Mouse (Mus musculus) embryo, embryonic 11.5 days (tissue): ENCODE measurements around the gene Dpy19l1.

Experiments
- DNase-seq: peaks from one replicate; pipeline ENCODE4 v3.0.0-alpha.2; 2012; ENCODE audit warnings: low read depth, low spot score

The Dpy19l1 gene

DNA sequence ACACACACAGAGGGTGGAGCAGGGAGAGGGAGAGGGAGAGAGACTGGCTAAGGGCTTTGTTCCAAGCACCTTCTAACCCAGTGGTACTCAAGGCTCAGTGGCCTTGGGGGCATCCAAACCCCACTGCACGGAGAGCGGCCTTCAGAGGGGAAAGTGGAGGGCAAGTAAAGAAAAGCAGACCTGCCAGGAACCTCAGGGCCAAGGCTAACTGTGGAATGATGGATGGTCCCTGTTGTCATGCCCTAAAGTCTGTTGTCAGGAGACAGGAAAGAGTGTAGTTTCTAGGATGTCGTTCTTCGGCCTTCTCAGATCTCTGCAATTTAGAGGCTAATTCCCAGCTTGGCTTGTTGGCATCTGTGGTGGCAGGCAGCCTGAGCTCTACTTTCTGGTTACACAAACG is 32.8 kb downstream of the Dpy19l1 start:
- no peak for DNase-seq

DNA sequence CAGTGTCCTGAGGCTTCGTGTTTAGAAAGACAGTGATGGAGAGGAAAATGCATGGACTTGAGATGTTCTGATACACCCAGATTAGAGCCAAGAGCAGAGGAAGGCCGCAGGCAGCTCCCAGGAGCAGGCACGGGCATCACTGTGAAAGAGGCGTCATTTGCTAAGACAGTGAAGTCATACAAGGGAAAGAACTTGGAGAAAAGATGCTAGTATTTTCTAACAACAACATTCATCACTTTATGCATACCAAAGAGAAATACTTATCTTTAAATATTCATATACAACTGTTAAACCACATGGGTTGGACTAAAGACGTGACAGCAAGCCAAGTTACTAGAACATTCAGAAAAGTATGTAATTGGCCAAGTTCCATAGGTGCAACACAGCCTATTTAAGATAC is 35.8 kb downstream of the Dpy19l1 start:
- no peak for DNase-seq

DNA sequence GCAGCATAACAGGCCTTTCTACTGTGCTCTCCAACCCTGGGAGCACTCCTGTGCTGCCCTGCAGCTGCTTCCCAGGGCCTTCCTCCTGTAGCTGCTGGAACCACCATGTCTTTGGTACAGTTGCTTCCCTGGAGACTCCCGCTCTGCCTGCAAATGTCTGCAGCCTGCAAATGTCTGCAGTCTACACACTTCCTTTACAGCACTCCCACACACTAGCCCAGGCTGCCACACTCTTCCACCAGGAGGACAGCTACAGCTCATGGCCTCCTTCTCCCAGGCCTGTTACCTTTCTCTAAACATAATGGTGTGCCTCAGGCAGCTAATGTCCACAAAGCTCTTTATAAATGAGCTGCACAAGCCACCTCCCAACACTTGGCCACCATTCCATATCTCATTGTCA is 36.3 kb downstream of the Dpy19l1 start:
- DNase-seq: no peak

DNA sequence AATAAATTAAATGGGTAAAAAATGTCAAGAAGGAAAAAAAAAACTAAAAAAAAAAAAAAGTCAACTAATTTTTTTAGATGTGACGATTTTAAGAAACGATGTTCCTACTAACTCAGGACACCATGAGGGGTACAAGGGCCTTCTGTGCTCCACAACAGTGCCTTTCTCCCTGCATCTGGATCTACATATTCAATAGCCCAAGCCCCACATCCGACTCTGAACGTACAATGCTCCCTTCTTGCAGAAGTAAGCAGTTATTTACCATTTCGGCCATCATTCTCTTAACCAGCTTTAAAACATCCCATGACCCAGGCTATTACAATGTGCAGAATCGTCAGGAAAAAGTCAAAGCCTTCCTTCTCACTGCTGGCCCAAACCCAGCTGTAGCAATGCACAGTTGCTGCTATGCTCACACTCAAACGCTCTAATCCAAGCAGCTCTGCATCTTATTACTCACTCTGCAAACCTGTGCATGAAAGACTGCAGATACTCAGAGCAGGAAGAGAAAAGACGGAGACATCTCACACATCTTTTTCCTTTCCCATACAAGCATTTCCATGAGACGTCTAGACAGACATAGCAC is 41.5 kb downstream of the Dpy19l1 start:
- DNase-seq: no peak

DNA sequence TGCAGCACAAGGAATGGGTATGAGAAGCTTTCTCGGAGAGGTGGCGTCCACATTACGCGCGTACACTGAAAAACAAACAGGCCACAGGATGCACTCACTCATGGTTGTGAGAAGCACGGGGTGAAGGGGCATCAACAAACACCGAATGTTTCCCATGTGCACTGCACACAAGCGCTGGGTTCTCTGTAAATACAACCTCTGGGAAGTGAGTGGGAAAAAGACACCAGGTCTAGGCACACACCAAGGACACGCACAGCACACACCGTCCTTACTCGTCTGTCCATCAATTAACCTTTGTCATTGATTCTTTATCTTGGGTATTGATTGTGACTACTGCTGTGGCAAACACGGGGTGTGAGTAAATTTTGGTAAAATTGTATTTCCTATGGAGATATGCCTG is 49.1 kb downstream of the Dpy19l1 start:
- DNase-seq: no peak

DNA sequence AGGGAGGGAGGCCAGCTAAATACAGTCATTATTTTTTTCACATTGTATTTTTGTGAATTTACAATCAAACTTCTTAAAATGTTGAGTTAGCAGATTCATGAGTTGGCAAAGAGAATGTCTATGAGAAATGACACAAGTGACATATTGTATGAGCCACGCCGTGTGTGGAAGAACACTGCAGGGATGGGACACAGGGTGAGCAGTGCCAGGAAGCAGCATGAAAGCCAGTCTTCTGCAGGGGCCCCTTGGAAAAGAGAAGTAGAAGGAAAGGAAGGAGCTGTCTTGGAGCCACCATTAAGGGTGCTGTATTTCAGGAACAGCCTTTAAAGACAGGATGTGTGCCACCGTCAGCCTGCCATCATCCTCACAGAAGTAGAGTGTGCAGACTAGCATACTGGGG is 52.0 kb downstream of the Dpy19l1 start:
- DNase-seq: no peak

DNA sequence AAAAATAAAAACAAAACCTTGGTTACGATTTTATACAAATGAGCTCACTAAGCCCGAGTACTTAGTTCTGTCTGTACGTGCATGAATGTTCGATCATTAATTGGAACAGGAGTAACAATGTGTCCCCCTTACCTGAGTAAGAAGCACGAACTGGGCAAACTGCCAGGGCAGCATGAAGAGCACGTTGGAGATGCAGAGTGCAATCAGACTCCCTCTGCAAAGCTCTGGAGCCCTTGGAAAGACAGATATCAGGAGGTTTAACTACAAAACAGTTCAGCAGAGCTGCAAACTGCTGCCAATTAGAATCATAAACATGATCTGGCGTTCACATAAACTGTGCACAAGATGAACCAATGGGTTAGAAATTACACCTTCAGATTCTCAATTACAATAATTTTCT is 52.4 kb downstream of the Dpy19l1 start:
- DNase-seq: no peak

DNA sequence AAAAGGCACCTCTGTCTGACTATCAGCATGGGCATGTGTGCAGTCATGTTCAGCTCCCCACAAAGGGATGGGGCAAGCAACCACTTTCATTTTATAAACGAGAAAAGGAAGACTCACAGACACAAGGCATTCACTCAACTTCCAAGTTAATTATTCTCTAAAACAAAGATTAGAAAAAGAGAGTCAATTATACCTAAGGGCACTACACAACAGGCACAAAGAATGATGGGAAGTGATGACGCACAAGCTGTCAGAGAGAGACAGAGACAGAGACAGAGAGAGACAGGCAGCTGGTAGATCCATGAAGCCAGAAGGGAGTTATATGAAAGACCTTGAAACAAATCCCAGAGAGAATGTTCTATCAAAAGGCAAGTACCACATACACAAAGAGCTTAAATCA is 68.0 kb downstream of the Dpy19l1 start:
- no peak for DNase-seq

DNA sequence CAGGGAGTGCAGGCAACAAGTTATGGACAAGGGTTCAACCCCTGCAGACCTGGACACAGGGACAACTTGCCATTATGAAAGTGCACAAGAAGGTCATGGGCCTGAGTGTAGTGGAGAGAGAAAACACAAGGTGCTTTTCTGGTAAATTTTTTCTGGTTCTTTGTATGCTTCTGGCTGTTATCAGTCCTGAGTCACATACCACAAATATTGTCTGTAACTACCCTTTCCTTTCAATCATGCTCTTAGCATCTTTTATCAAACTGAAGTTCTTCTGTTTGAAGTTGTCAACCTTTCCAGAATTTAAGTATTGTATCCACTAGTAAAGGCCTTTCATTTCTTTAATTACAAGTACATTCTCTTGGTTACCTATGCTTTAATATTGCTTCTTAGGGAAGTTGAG is 73.2 kb downstream of the Dpy19l1 start:
- DNase-seq: no peak

DNA sequence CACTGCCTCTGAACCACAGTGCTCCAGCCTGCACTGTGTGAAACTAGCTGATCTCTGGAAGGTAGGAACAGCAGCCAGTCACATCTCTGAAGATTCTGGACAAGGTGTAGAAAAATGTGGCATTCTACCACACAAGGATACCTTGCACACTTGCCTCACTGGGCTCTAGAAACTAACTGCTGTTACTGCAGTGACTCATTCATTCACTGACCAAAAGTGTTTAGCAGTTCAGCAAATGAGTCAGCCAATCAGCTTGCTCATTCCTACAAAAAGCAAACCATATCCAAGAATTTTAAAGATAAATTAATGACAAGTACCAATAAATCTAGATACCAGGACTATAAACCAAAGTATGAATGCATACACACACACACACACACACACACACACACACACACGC is 77.3 kb downstream of the Dpy19l1 start:
- no peak for DNase-seq

DNA sequence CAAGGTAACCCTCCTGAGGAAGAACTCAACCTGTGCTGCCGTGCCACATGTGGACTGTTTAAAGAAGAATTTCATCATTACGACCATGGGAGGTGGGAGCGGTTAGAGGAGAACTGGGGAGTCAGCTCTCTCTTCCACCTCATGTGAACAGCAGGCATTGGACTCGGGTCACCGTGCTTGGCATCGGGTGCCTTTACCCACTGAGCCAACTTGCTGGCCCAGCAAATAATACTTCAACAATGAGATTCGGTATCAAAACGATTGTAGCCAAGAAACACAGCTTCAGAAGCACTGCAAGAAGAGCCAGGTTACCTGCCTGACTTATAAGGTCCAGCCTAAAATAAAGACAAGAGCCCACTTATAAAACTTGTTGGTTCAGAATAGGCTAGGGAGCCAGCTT is 79.7 kb downstream of the Dpy19l1 start:
- DNase-seq: no peak

DNA sequence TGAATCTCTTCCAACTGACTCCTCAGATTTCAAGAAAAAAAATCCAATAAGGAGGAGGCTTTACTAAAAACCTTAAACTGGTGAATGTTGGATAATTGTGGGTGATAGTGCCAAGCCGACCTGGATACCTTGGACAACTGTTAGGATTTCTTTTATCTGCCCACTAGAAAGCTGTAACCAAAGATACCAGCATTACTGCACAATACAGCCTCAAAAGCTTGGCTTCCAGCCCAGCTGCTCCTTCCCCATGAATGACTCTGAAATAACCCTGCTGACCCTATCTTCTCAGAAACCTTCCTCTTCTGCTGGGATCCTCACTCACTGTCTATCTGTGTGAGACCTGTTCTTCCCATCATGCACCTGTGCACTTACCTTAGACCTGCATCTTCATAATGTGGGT is 81.1 kb downstream of the Dpy19l1 start:
- DNase-seq: no peak

DNA sequence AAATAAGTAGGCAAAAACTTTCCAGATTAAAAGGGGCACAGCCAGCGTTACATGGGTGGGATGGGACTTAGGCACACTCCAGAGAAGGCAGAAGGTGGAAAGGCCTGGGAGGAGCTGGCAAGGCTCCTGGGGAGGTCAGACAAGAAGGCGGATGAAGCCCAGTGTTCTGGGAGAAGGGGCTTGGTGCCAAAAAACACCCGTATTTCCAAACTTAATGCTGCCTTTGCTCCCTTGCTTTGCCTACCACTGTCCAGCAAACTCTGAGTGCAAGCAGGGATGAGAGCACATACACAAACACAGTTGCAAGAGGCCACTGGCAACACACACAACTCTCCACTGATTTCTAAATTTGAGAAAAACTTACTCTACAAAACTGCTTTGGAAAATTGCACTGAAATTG is 81.7 kb downstream of the Dpy19l1 start:
- DNase-seq: no peak

DNA sequence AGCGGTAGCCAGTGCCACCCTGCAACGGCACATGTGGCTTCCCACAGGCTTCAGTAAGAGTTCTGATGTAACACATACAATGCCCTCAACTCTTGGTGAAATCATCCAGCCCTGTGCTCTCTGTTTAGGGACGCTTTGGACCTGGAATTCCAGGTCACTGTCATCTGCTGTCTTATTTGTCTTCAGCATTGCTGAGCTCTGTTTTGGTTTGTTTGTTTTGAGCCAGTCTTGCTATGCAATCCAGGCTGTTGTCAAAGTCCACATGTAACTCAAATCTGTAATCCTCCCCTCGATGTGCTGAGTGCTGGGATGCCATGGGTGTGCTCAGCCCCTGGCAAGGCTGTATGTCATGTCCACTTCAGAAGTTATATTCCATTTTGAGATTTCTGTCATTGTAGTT is 82.8 kb downstream of the Dpy19l1 start:
- no peak for DNase-seq

DNA sequence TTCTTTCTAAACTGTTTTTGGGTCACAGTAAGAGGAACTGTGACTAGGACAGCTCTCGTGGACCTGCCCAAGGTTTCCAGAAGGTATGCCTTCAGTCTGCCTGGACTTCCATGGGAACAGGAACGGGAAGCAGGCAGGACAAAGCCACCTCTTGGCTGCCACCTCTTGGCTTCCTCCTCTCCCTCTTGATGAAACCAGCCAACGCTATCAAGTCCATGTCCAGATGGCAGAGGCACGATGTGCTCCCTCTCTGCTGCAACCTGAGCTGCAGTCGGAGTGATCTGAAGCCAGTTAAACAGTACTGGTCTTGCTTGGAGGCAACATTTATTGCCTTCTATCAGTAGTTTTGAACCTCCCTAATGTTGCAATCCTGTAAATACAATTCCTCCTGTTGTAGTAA is 84.7 kb downstream of the Dpy19l1 start:
- no peak for DNase-seq

DNA sequence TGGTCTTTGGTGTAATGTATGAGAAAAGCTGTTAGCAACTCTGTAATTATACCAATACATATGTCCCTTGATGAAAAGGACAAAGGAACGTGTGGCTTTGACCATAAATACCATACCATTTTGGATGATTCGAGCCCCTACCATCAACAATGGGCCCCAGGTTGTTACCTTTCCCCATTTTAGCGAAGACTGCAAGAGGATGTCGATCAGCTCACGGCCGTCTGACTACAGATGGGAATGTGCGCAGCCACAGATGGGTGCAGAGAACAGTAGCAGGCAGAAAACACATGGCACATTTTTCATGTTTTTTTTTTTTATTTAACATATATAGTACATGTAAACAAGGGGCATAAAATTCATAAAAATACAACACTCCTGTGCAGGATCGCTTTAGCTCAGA is 91.5 kb downstream of the Dpy19l1 start:
- DNase-seq: no peak

DNA sequence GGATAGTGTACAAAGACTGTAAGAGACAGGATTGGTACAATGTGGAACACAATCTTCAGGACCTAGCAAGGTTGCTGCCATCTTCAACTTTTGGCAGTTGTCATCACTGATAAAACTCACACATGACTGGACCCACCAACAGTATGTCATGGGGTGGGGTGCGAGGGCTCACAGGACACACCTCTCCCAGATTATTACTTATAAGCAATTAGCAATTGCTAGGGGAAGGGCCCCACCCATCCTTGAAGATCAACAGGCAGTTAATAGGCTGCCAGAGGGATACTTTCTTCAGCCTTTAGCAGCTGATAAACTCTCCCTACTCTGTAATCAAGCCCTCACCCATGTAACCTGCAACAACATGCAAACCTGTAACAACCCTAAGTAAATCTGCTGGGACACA is 92.5 kb downstream of the Dpy19l1 start:
- DNase-seq: no peak

DNA sequence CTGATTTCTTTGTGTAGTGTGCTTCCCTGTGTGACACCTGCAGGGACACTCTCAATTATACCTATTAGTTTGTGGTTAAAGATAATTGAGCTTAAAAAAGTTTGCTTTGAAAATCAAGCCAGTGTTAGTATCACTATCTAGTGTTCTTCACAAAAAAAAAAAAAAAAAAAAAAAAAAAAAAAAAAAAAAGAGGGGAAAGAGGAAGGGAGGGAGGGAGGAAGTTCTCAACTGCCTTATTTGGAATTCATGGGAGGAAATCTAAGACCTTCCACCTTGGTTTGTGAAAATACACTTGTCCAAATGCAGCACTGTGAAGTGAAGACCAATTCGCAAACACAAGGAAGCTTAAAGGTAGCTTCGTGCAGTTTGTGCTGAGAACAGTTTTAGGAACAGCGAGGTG is 94.9 kb downstream of the Dpy19l1 start:
- DNase-seq: no peak

DNA sequence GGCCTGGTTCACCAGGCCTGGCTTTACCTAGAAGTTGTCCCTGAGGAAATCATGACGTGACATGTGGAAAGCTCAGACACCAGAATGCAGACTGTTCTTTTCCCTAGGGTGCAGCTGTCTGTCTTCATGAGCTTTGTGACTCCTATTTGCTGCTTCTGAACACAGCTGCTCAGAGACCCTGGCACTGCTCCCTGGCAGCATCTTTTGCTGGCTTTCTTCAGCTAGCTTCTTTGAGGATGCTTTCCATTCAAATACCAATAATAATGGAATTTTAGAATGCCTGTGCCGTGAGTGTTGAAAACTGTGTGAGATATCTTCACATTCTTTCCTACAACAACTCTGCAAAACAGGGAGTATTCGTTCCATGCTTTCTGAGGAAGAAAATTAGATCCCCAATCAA is 108.8 kb downstream of the Dpy19l1 start:
- no peak for DNase-seq

DNA sequence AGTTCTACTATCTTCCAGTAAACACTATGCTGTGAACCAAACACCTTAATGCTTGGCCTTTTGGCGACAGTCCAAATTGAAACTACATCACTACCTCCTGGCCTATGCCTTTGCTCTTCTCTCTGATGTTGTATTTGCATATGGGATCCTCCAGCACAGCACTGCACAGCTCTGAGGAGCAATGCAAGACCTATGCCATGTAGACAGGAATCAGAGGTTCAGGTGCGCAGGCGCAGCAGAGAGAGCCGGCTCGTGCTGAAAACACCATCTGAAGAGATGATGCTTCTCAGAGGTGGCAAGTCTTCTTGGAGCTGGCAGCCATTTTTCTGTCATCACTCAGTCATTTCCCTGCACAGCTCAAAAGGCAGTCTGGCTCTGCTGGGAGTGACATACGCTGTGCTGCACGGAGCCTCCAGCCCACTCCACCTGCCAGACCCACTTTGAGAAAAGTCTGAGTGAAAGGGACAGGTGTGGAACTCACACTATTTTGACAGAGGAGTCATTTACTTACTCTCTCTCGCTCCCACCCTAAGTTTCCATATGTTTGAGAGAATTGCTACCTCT is 112.1 kb downstream of the Dpy19l1 start:
- DNase-seq: no peak

DNA sequence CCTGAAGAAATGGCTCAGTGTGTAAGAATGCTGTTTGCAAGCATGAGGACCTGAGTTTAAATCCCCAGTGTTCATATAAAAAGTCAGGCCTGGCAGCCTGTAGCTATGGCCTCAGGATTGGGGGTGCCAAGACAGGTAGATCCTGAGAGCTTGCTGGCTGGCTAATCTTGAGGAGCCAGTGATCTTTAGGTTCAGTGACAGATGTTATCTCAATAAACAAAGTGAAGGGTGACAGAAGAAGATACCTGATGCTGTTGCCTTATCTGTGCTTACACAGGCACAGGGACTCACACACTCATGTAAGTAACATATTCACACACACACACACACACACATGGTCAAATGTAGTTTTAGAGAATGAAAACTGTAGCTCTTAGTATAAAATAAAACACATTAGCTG is 115.7 kb downstream of the Dpy19l1 start:
- no peak for DNase-seq

DNA sequence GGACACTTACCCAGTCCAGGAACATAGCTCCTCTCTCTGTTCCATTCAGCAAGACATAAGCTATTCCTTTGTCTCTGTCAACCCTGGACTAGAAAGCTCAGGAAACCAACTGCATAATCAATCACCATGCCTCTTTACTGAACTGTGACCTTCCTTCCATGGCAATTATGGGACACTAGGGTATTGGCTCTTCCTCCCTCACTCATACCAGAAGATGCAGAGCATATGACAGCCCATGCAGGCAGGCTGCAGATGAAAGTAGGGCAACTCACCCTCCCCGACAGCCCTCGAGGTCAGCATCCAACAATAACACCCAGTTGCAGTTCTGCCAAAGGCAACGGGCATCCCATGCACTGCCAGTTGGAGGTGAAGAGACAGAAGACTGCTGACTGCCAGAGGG is 123.6 kb downstream of the Dpy19l1 start:
- DNase-seq: no peak

DNA sequence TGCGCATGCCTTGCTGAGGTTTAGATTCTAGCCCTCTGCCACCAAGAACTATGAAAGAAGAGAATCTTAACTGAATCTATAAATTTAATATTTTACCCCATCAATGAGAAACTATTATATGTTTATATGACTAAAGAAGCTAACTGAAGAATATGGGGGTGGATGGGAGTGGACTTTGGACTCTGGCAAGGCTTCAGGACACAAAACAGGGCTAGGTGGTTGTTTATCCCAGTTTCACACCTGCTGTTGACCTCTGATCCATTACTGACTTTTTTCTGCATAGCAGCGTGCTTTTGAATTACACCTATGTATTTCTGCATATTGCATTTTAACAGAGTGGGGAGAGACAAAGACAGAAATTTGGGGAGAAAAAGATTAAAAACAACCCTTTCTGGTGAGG is 124.1 kb downstream of the Dpy19l1 start:
- DNase-seq: no peak
